Mouse (Mus musculus) cerebellum, postnatal 36 days (tissue): ENCODE data around the gene Ctsa.
A peak's percentile ranks its signal among the peaks of the same experiment; 100 is the strongest.
"Not testable (repeated sequence)": the region's sequence is repeated elsewhere in the genome, so short reads cannot be mapped to it uniquely, and the experiment has no call there.

Experiments
- DNase-seq, 2 experiments: peaks; one replicate each; pipeline ENCODE4 v3.0.0; 2021 to 2022; ENCODE audit warnings: mixed read lengths in 2 of 2

The Ctsa gene

GRCm38 (mm10) chr2:164805332-164805718 is 27.3 kb upstream of the Ctsa start:
- DNase-seq, result no peak

GRCm38 (mm10) chr2:164806614-164807013 is 26.1 kb upstream of the Ctsa start:
- no peak for DNase-seq

- DNase-seq, result no peak
Measured at GRCm38 (mm10) chr2:164813557-164813956, 19.1 kb upstream of the Ctsa start.

- DNase-seq, result no peak
Measured at GRCm38 (mm10) chr2:164815348-164815747, 17.3 kb upstream of the Ctsa start.

- no peak for DNase-seq
Measured at GRCm38 (mm10) chr2:164815821-164816220, 16.9 kb upstream of the Ctsa start.

GRCm38 (mm10) chr2:164817206-164817605 is 15.5 kb upstream of the Ctsa start:
- no peak for DNase-seq

- no peak for DNase-seq
Measured at GRCm38 (mm10) chr2:164817703-164818102, 15.0 kb upstream of the Ctsa start.

- DNase-seq, result peak in 1 of 2 experiments; percentile 40
Measured at GRCm38 (mm10) chr2:164821060-164821459, 11.6 kb upstream of the Ctsa start.

GRCm38 (mm10) chr2:164822636-164823165 is 10.0 kb upstream of the Ctsa start, which contains the start of gene Zswim1:
Zswim1 (plus strand) TSS chr2:164822686.
- peak; percentile 100 for DNase-seq

- no peak for DNase-seq
Measured at GRCm38 (mm10) chr2:164823181-164823585, 9.5 kb upstream of the Ctsa start.

GRCm38 (mm10) chr2:164823969-164824368 is 8.7 kb upstream of the Ctsa start:
- DNase-seq, result no peak

GRCm38 (mm10) chr2:164825521-164825920 is 7.2 kb upstream of the Ctsa start:
- no peak for DNase-seq

- DNase-seq, result no peak
Measured at GRCm38 (mm10) chr2:164827146-164827850, 5.4 kb upstream of the Ctsa start.

GRCm38 (mm10) chr2:164828437-164828836 is 4.2 kb upstream of the Ctsa start, which contains the start of gene Spata25:
Spata25 (minus strand) TSS chr2:164828537.
- no peak for DNase-seq

- DNase-seq, result no peak
Measured at GRCm38 (mm10) chr2:164829090-164829489, 3.6 kb upstream of the Ctsa start.

GRCm38 (mm10) chr2:164831029-164831428 is 1.6 kb upstream of the Ctsa start:
- no peak for DNase-seq

- DNase-seq, result peak in 1 of 2 experiments; percentile 46
Measured at GRCm38 (mm10) chr2:164832032-164832747, 483 bp upstream of the Ctsa start.

GRCm38 (mm10) chr2:164833314-164833959 is 764 bp downstream of the Ctsa start, which contains the start of gene Neurl2:
Neurl2 (minus strand) TSS chr2:164833456.
- peak; percentile 89 to 94 for DNase-seq

GRCm38 (mm10) chr2:164834531-164834930 is 1.9 kb downstream of the Ctsa start:
- no peak for DNase-seq

- DNase-seq, result no peak
Measured at GRCm38 (mm10) chr2:164835164-164835563, 2.5 kb downstream of the Ctsa start.

- DNase-seq, result no peak
Measured at GRCm38 (mm10) chr2:164845782-164846181, 13.1 kb downstream of the Ctsa start.

- DNase-seq, result no peak
Measured at GRCm38 (mm10) chr2:164850061-164850460, 17.4 kb downstream of the Ctsa start.

GRCm38 (mm10) chr2:164855572-164855971 is 22.9 kb downstream of the Ctsa start:
- not testable (repeated sequence) for DNase-seq
